Mouse (Mus musculus) intestine, embryonic 15.5 days (tissue): Measurements from ENCODE around the gene Ost4. TPM values are rescaled to one million over a fixed set of nuclear protein-coding genes. Genes with fewer than 3 reads are reported as not detected.

ENCODE experiments used
- ATAC-seq: fragments of 200-750 bp; cut with Nextera tagmentation; 2 replicates; pipeline ENCODE4 v1.8.0; 2017; ENCODE audit warnings: moderate TSS enrichment, moderate library complexity
- H3K27ac ChIP-seq: fragments of 300-500 bp; sonication (generic); 2 replicates; pipeline ENCODE4 v1.5.1; 2015; ENCODE audit warnings: mild to moderate bottlenecking, inconsistent platforms
- H3K27me3 ChIP-seq: fragments of 300-500 bp; sonication (generic); replicated peaks from 2 replicates; pipeline ENCODE4 v1.6.1; 2015; ENCODE audit warnings: inconsistent platforms
- H3K36me3 ChIP-seq: fragments of 300-500 bp; sonication (generic); 2 replicates; pipeline ENCODE4 v1.6.1; 2015; ENCODE audit warnings: inconsistent platforms
- H3K4me1 ChIP-seq: fragments of 300-500 bp; sonication (generic); replicated peaks from 2 replicates; pipeline ENCODE4 v1.6.1; 2015; ENCODE audit warnings: inconsistent platforms
- H3K4me2 ChIP-seq: fragments of 300-500 bp; sonication (generic); replicated peaks from 2 replicates; pipeline ENCODE4 v1.6.1; 2015; ENCODE audit warnings: mild to moderate bottlenecking, inconsistent platforms
- H3K4me3 ChIP-seq: fragments of 300-500 bp; sonication (generic); replicated peaks from 2 replicates; pipeline ENCODE4 v1.5.1; 2015; ENCODE audit warnings: inconsistent platforms
- H3K9ac ChIP-seq: fragments of 300-500 bp; sonication (generic); 2 replicates; pipeline ENCODE4 v1.6.1; 2015; ENCODE audit warnings: inconsistent platforms
- H3K9me3 ChIP-seq: fragments of 300-500 bp; sonication (generic); 2 replicates; pipeline ENCODE4 v1.6.1; 2016; ENCODE audit warnings: inconsistent platforms
- WGBS: fragments of 180-500 bp; shearing (Covaris S2); methylation state at CpG from one replicate; pipeline ENCODE4 v1.1.7; 2015; 5-methylcytosine and 5-hydroxymethylcytosine counted together
- polyA plus RNA-seq: library from polyadenylated mRNA; unstranded; fragments of >200 nt; fragmentation: Nextera tagmentation; extraction: Ambion mirVana; gene quantifications from 2 replicates; pipeline ENCODE4 v1.2.1, GENCODE M21; 2015

The Ost4 gene
- polyA plus RNA-seq, 1 experiment from 2014 or later: 449 TPM

GRCm38 (mm10) chr5:30943004-30943403, 35.4 kb upstream of the Ost4 start:
- ATAC-seq: no peak
- 96% methylated on average over 2 of the region's 2 CpGs for WGBS
- Histone ChIP-seq H3K27me3 (no peaks in the 10 kb centered on the region), H3K27ac (no peak overlapping the region), H3K4me3 (no peak overlapping the region), H3K9me3 (no peaks in the 10 kb centered on the region), H3K4me2 (no peak overlapping the region), H3K9ac (no peak overlapping the region), H3K4me1 (peaks cover 7% of the 10 kb centered on the region; the same call in 1 of the 2 replicates), H3K36me3 (no peaks in the 10 kb centered on the region)

- H3K4me2 ChIP-seq: no peak overlapping the region
- no peaks in the 10 kb centered on the region for H3K27me3 ChIP-seq
- no peaks in the 10 kb centered on the region for H3K36me3 ChIP-seq
- no peak overlapping the region; the same call in 1 of the 2 replicates for H3K9ac ChIP-seq
- WGBS: 89% methylated on average over 5 of the region's 5 CpGs
- no peaks in the 10 kb centered on the region for H3K9me3 ChIP-seq
- ATAC-seq: no peak
- no peaks in the 10 kb centered on the region for H3K4me1 ChIP-seq
- H3K4me3 ChIP-seq: no peak overlapping the region
- H3K27ac ChIP-seq: no peak overlapping the region
Observed at GRCm38 (mm10) chr5:30934725-30935461, 27.3 kb upstream of the Ost4 start.

- Histone ChIP-seq H3K4me3 (no peak overlapping the region), H3K9ac (no peak overlapping the region), H3K4me1 (no peaks in the 10 kb centered on the region), H3K9me3 (no peaks in the 10 kb centered on the region), H3K27ac (no peak overlapping the region), H3K4me2 (no peak overlapping the region), H3K27me3 (no peaks in the 10 kb centered on the region), H3K36me3 (no peaks in the 10 kb centered on the region)
- ATAC-seq: no peak
- WGBS: 65% methylated on average over 5 of the region's 5 CpGs
Observed at GRCm38 (mm10) chr5:30933705-30934104, 26.1 kb upstream of the Ost4 start.

DNA sequence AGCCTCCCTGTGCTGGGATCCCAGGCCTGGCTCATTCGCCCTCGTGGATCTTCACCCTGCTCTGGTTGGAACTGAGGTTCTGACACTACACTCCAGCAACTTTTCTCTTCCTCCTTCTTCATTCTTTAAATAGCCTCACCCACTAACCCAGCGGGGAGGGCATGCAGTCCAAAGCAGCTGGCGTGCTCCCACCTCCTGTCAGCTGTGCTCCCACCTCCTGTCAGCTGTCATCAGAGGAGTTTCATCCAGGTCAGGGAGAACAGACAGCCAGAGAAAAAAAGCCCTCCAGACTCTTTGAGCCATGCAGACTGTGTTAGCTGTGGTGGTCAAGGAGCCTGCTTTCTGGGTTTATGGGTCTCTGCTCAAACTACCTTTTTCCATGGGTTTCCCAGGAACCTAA, 23.8 kb upstream of the Ost4 start:
- Histone ChIP-seq H3K36me3 (no peaks in the 10 kb centered on the region), H3K4me2 (no peak overlapping the region), H3K9me3 (no peaks in the 10 kb centered on the region), H3K9ac (no peak overlapping the region), H3K27me3 (no peaks in the 10 kb centered on the region), H3K4me1 (0 out of 2 replicates have a peak, but pooled peaks cover 3% of the 10 kb centered on the region), H3K4me3 (no peak overlapping the region), H3K27ac (no peak overlapping the region)
- WGBS: 86% methylated on average over 4 of the region's 4 CpGs
- no peak for ATAC-seq

GRCm38 (mm10) chr5:30930846-30931245, 23.3 kb upstream of the Ost4 start:
- Histone ChIP-seq H3K4me3 (no peak overlapping the region), H3K4me1 (0 out of 2 replicates have a peak, but pooled peaks cover 3% of the 10 kb centered on the region), H3K9ac (no peak overlapping the region), H3K36me3 (no peaks in the 10 kb centered on the region), H3K4me2 (no peak overlapping the region), H3K27me3 (no peaks in the 10 kb centered on the region), H3K27ac (no peak overlapping the region), H3K9me3 (no peaks in the 10 kb centered on the region)
- WGBS: 86% methylated on average over 6 of the region's 6 CpGs
- ATAC-seq: no peak

DNA sequence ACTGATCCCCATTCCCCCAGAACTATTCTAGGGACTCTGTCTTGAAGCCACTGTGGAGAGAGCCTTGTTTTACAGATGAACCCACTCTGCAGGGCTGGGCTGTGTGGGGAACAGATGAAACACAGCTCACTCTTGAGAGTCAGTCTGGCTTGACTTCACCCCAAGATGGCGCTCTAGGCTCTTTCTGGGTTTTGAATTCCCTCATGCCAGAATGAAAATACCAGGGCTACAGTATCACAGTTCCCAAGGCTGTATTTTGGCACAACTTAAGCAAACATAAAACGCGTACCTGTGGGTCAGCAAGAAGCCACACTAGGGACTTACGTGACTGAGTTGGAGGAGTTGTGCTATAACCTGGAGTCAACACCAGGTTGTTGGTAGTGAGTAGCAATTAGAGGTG, 22.5 kb upstream of the Ost4 start:
- no peaks in the 10 kb centered on the region for H3K9me3 ChIP-seq
- no peaks in the 10 kb centered on the region for H3K36me3 ChIP-seq
- no peak overlapping the region for H3K9ac ChIP-seq
- no peak; the same call in 1 of the 2 replicates for ATAC-seq
- no peak overlapping the region for H3K4me3 ChIP-seq
- WGBS: 37% methylated on average over 4 of the region's 4 CpGs
- H3K27ac ChIP-seq: no peak overlapping the region
- 0 out of 2 replicates have a peak, but pooled peaks cover 3% of the 10 kb centered on the region for H3K4me1 ChIP-seq
- H3K4me2 ChIP-seq: no peak overlapping the region
- no peaks in the 10 kb centered on the region for H3K27me3 ChIP-seq

- Histone ChIP-seq H3K27me3 (no peaks in the 10 kb centered on the region), H3K4me3 (no peak overlapping the region), H3K4me2 (peak overlapping the region; percentile 28; the same call in 1 of the 2 replicates), H3K9ac (no peak overlapping the region), H3K36me3 (no peaks in the 10 kb centered on the region), H3K4me1 (0 out of 2 replicates have a peak, but pooled peaks cover 3% of the 10 kb centered on the region), H3K27ac (no peak overlapping the region), H3K9me3 (no peaks in the 10 kb centered on the region)
- ATAC-seq: peak; percentile 71
- WGBS: 39% methylated on average over 7 of the region's 7 CpGs
Observed at GRCm38 (mm10) chr5:30927945-30928529, 20.4 kb upstream of the Ost4 start.

DNA sequence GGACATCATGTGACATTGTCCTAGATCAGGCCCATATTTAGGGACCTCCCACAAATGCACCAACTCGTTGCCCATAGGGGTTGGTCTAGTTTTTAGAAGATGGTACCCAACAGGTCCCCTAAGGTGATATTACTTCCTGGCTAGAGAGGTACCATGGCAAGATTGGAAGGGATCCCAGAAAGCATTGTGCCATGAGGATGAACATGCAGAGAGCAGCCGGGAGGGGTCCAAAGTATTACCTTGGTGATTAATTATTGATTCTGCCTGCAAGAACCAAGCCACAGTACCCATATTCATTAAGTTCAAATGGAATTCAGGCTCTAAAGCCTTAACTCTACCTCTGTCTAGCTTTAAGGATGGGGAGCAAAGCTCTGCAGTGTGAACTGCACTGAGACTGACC, 18.5 kb upstream of the Ost4 start:
- no peak overlapping the region for H3K4me2 ChIP-seq
- H3K4me3 ChIP-seq: no peak overlapping the region
- 78% methylated on average over 2 of the region's 2 CpGs for WGBS
- peaks cover 17% of the 10 kb centered on the region for H3K4me1 ChIP-seq
- H3K27ac ChIP-seq: no peak overlapping the region
- no peaks in the 10 kb centered on the region for H3K36me3 ChIP-seq
- no peaks in the 10 kb centered on the region for H3K9me3 ChIP-seq
- H3K27me3 ChIP-seq: no peaks in the 10 kb centered on the region
- H3K9ac ChIP-seq: no peak overlapping the region
- no peak for ATAC-seq

GRCm38 (mm10) chr5:30925217-30925616, 17.6 kb upstream of the Ost4 start:
- peaks cover 4% of the 10 kb centered on the region; the same call in 1 of the 2 replicates for H3K36me3 ChIP-seq
- 89% methylated on average over 5 of the region's 5 CpGs for WGBS

GRCm38 (mm10) chr5:30924614-30925013, 17.0 kb upstream of the Ost4 start:
- no peaks in the 10 kb centered on the region for H3K27me3 ChIP-seq
- H3K4me1 ChIP-seq: peaks cover 28% of the 10 kb centered on the region
- no peak for ATAC-seq
- no peak overlapping the region for H3K4me3 ChIP-seq
- H3K36me3 ChIP-seq: peaks cover 4% of the 10 kb centered on the region
- no peaks in the 10 kb centered on the region for H3K9me3 ChIP-seq
- no peak overlapping the region for H3K9ac ChIP-seq
- H3K27ac ChIP-seq: no peak overlapping the region
- no peak overlapping the region for H3K4me2 ChIP-seq
- 80% methylated on average over 8 of the region's 8 CpGs for WGBS

More at GRCm38 (mm10) chr5:30925217-30925616, 17.6 kb upstream of the Ost4 start:
- Histone ChIP-seq H3K9me3 (no peaks in the 10 kb centered on the region), H3K27me3 (no peaks in the 10 kb centered on the region), H3K27ac (no peak overlapping the region), H3K4me3 (no peak overlapping the region), H3K9ac (no peak overlapping the region), H3K4me2 (no peak overlapping the region), H3K4me1 (peaks cover 24% of the 10 kb centered on the region)
- ATAC-seq: no peak

GRCm38 (mm10) chr5:30923119-30923518, 15.5 kb upstream of the Ost4 start:
- peak overlapping the region; percentile 75 for H3K4me2 ChIP-seq
- no peak overlapping the region for H3K27ac ChIP-seq
- peaks cover 15% of the 10 kb centered on the region for H3K36me3 ChIP-seq
- H3K4me1 ChIP-seq: peaks cover 28% of the 10 kb centered on the region
- H3K9ac ChIP-seq: 0 out of 2 replicates have a peak overlapping the region, but pooled peaks have one; percentile 8
- WGBS: 85% methylated on average over 6 of the region's 6 CpGs
- H3K9me3 ChIP-seq: no peaks in the 10 kb centered on the region
- ATAC-seq: no peak
- H3K4me3 ChIP-seq: no peak overlapping the region
- no peaks in the 10 kb centered on the region for H3K27me3 ChIP-seq

DNA sequence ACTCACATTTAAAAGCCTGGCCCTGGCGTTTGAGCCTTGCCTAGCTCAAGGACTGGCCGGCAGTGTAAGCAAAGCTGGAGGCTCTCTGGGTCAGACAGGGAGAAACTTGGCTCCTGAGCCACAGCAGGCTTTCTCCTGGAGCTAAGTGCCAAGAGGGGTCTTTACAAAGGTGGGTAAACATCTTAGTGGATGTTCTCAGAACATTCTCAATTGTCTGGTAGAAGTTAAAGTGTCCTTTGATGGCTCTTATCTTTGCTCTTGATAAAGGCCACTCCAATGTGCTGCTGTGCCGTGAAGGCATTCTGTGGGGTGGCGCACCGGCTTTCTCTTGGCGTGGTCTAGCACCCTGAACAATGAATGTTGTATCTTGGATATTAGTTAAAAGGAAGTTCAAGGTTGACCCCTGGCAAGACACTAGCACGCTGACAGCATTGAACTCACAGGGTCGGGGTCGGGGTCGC, 15.0 kb upstream of the Ost4 start:
- H3K4me3 ChIP-seq: 0 out of 2 replicates have a peak overlapping the region, but pooled peaks have one; percentile 43
- 55% methylated on average over 10 of the region's 10 CpGs for WGBS

More for the DNA sequence above, 15.0 kb upstream of the Ost4 start:
- peaks cover 30% of the 10 kb centered on the region for H3K4me1 ChIP-seq
- H3K27me3 ChIP-seq: no peaks in the 10 kb centered on the region
- H3K36me3 ChIP-seq: peaks cover 19% of the 10 kb centered on the region
- no peak for ATAC-seq
- peak overlapping the region; percentile 75 for H3K4me2 ChIP-seq
- 0 out of 2 replicates have a peak overlapping the region, but pooled peaks have one; percentile 8 for H3K9ac ChIP-seq
- H3K27ac ChIP-seq: no peak overlapping the region
- H3K9me3 ChIP-seq: no peaks in the 10 kb centered on the region
